Mouse (Mus musculus) liver, embryonic 14.5 days (tissue): Measurements from ENCODE around the gene Crim1.

Experiments used
- CTCF ChIP-seq: IDR thresholded peaks from 2 replicates; pipeline ENCODE4 v1.5.1; 2016; ENCODE audit warnings: antibody characterized with exemption, low read depth, control low read depth
- EP300 ChIP-seq: IDR thresholded peaks from 2 replicates; pipeline ENCODE4 v1.6.1; 2016; ENCODE audit warnings: antibody characterized with exemption, low read depth

DNA sequence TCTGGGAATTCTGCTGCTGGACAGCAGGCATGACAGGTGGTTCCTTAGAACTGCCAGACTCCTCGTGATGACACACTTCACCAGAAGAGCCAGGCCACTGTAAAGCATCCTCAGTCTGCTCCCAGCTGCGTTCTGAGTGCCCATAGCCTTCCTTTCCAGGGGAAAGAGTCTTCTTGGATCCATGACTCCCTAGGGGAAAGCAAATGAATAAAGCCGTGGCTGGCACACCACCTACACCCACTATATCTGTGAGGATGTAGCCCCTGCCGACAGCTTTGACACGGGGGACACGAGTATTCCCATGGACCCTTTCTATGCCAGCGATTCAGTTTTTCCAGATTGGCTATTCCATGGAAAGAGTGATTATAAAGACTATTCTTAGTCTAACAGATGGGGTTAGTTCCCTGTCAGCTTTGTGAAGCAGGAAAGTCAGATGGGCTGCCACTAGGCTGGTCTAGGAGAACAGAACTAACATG lies 158.2 kb downstream of the Crim1 start:
- TF ChIP-seq CTCF (no peak), EP300 (no peak)
